Mouse (Mus musculus) embryonic facial prominence, embryonic 11.5 days (tissue): Measurements from ENCODE around the gene Szrd1. TPM values are rescaled to one million over a fixed set of nuclear protein-coding genes. Genes with fewer than 3 reads are reported as not detected.

Source experiments
- ATAC-seq: fragments of 200-750 bp; cut with Nextera tagmentation; replicated peaks from 2 replicates; pipeline ENCODE4 v1.8.0; 2017; ENCODE audit warnings: low read depth; ENCODE audit not compliant: insufficient number of reproducible peaks, low FRiP score, low TSS enrichment
- DNase-seq: peaks from one replicate; pipeline ENCODE4 v3.0.0-alpha.2; 2015; ENCODE audit warnings: low spot score
- H3K27ac ChIP-seq: fragments of 300-500 bp; sonication (generic); replicated peaks from 2 replicates; pipeline ENCODE4 v1.5.1; 2014; ENCODE audit warnings: mild to moderate bottlenecking, low read depth, low read length, control low read depth
- H3K27me3 ChIP-seq: fragments of 300-500 bp; sonication (generic); 2 replicates; pipeline ENCODE4 v1.6.1; 2014; ENCODE audit warnings: mild to moderate bottlenecking, low read length, moderate library complexity, mixed read lengths; ENCODE audit not compliant: control insufficient read depth, insufficient read depth
- H3K36me3 ChIP-seq: fragments of 300-500 bp; sonication (generic); replicated peaks from 2 replicates; pipeline ENCODE4 v1.6.1; 2014; ENCODE audit warnings: low read depth, mild to moderate bottlenecking, low read length, moderate library complexity, mixed read lengths; ENCODE audit not compliant: control insufficient read depth, insufficient read depth
- H3K4me1 ChIP-seq: fragments of 300-500 bp; sonication (generic); 2 replicates; pipeline ENCODE4 v1.6.1; 2014; ENCODE audit warnings: low read length, mixed read lengths; ENCODE audit not compliant: control insufficient read depth, insufficient read depth
- H3K4me2 ChIP-seq: fragments of 300-500 bp; sonication (generic); 2 replicates; pipeline ENCODE4 v1.6.1; 2014; ENCODE audit warnings: low read depth, mild to moderate bottlenecking, control low read depth, low read length, moderate library complexity
- H3K4me3 ChIP-seq: fragments of 300-500 bp; sonication (generic); 2 replicates; pipeline ENCODE4 v1.5.1; 2014; ENCODE audit warnings: low read depth, low read length, control low read depth
- H3K9ac ChIP-seq: fragments of 300-500 bp; sonication (generic); replicated peaks from 2 replicates; pipeline ENCODE4 v1.6.1; 2014; ENCODE audit warnings: mild to moderate bottlenecking, control low read depth, low read length
- H3K9me3 ChIP-seq: fragments of 300-500 bp; sonication (generic); replicated peaks from 2 replicates; pipeline ENCODE4 v1.6.1; 2016; ENCODE audit warnings: mild to moderate bottlenecking, low read length, inconsistent platforms, mixed read lengths; ENCODE audit not compliant: control insufficient read depth
- WGBS: fragments of 180-500 bp; shearing (Covaris S2); extraction: QIAGEN DNeasy Blood & Tissue Kit; methylation state at CpG from one replicate; pipeline ENCODE4 v1.1.7; 2014; 5-methylcytosine and 5-hydroxymethylcytosine counted together
- polyA plus RNA-seq: library from polyadenylated mRNA; unstranded; fragments of >200 nt; fragmentation: Nextera tagmentation; extraction: Ambion mirVana; gene quantifications from 2 replicates; pipeline ENCODE4 v1.2.1, GENCODE M21; 2014

The Szrd1 gene
- polyA plus RNA-seq, 1 experiment from 2014 or later = 36.6 TPM

GRCm38 (mm10) chr4:141159666-141160065 lies 20.1 kb upstream of the Szrd1 start:
- no peaks in the 10 kb centered on the region; the same call in 1 of the 2 replicates for H3K4me1 ChIP-seq
- peak; percentile 7 for DNase-seq
- H3K9ac ChIP-seq = no peak overlapping the region
- H3K27me3 ChIP-seq = no peaks in the 10 kb centered on the region
- WGBS = 52% methylated on average over 5 of the region's 5 CpGs
- no peak overlapping the region for H3K27ac ChIP-seq
- H3K4me3 ChIP-seq = no peak overlapping the region
- no peaks in the 10 kb centered on the region for H3K36me3 ChIP-seq
- no peak overlapping the region for H3K4me2 ChIP-seq
- no peak for ATAC-seq
- H3K9me3 ChIP-seq = no peaks in the 10 kb centered on the region; the same call in 1 of the 2 replicates

- WGBS = 50% methylated on average over 11 of the region's 11 CpGs
- Histone ChIP-seq H3K27ac (no peak overlapping the region), H3K9ac (no peak overlapping the region), H3K4me1 (no peaks in the 10 kb centered on the region; the same call in 1 of the 2 replicates), H3K4me3 (no peak overlapping the region), H3K9me3 (no peaks in the 10 kb centered on the region), H3K27me3 (no peaks in the 10 kb centered on the region), H3K4me2 (no peak overlapping the region), H3K36me3 (no peaks in the 10 kb centered on the region)
- no peak for DNase-seq
- 0 out of 2 replicates have a peak, but pooled peaks have one; percentile 9 for ATAC-seq
Observed at GRCm38 (mm10) chr4:141159093-141159492, 19.5 kb upstream of the Szrd1 start.

GRCm38 (mm10) chr4:141158609-141159008 lies 19.0 kb upstream of the Szrd1 start:
- H3K4me2 ChIP-seq = no peak overlapping the region
- H3K4me3 ChIP-seq = no peak overlapping the region
- no peaks in the 10 kb centered on the region; the same call in 1 of the 2 replicates for H3K4me1 ChIP-seq
- no peak overlapping the region for H3K9ac ChIP-seq
- DNase-seq = no peak
- no peaks in the 10 kb centered on the region for H3K36me3 ChIP-seq
- 86% methylated on average over 2 of the region's 2 CpGs for WGBS
- H3K27me3 ChIP-seq = no peaks in the 10 kb centered on the region
- H3K9me3 ChIP-seq = no peaks in the 10 kb centered on the region
- no peak overlapping the region for H3K27ac ChIP-seq
- no peak for ATAC-seq

- DNase-seq = no peak
- H3K4me2 ChIP-seq = no peak overlapping the region
- no peak overlapping the region for H3K4me3 ChIP-seq
- no peaks in the 10 kb centered on the region; the same call in 1 of the 2 replicates for H3K4me1 ChIP-seq
- H3K36me3 ChIP-seq = no peaks in the 10 kb centered on the region
- no peaks in the 10 kb centered on the region for H3K9me3 ChIP-seq
- no peak overlapping the region for H3K9ac ChIP-seq
- 85% methylated on average over 4 of the region's 4 CpGs for WGBS
- no peak for ATAC-seq
- H3K27ac ChIP-seq = no peak overlapping the region
- no peaks in the 10 kb centered on the region for H3K27me3 ChIP-seq
Observed at GRCm38 (mm10) chr4:141157485-141157884, 17.9 kb upstream of the Szrd1 start.

GRCm38 (mm10) chr4:141149116-141149515 lies 9.5 kb upstream of the Szrd1 start:
- Histone ChIP-seq H3K9me3 (no peaks in the 10 kb centered on the region), H3K4me1 (no peaks in the 10 kb centered on the region), H3K9ac (peak overlapping the region; percentile 96), H3K36me3 (no peaks in the 10 kb centered on the region), H3K4me2 (peak overlapping the region; percentile 65), H3K27me3 (no peaks in the 10 kb centered on the region), H3K4me3 (peak overlapping the region; percentile 95), H3K27ac (no peak overlapping the region)
- no peak for ATAC-seq
- WGBS = 39% methylated on average over 7 of the region's 7 CpGs
- DNase-seq = no peak

- Histone ChIP-seq H3K9ac (peak overlapping the region; percentile 96), H3K4me2 (peak overlapping the region; percentile 65), H3K27me3 (no peaks in the 10 kb centered on the region), H3K36me3 (no peaks in the 10 kb centered on the region), H3K9me3 (no peaks in the 10 kb centered on the region), H3K4me1 (no peaks in the 10 kb centered on the region), H3K4me3 (peak overlapping the region; percentile 95), H3K27ac (peak overlapping the region; percentile 57)
- under 1% methylated on average over 66 of the region's 66 CpGs for WGBS
- ATAC-seq (peak; percentile 82), DNase-seq (peak; percentile 47)
Observed at GRCm38 (mm10) chr4:141148009-141148801, 8.6 kb upstream of the Szrd1 start.

GRCm38 (mm10) chr4:141147112-141148008 lies 7.8 kb upstream of the Szrd1 start, which contains the start of gene Fbxo42:
Gene Fbxo42 (plus strand): TSS chr4:141147913.
- WGBS = 8% methylated on average over 58 of the region's 58 CpGs
- peak within 1 kb of the TSS; percentile 95 for H3K4me3 ChIP-seq
- no peaks in the 10 kb centered on the region for H3K4me1 ChIP-seq
- peak within 1 kb of the TSS; percentile 96 for H3K9ac ChIP-seq
- no peaks in the 10 kb centered on the region for H3K9me3 ChIP-seq
- peak; percentile 55 for ATAC-seq
- H3K27ac ChIP-seq = peak within 1 kb of the TSS; percentile 57
- no peaks in the 10 kb centered on the region for H3K27me3 ChIP-seq
- peak within 1 kb of the TSS; percentile 65 for H3K4me2 ChIP-seq
- peak; percentile 96 for DNase-seq
- no peaks in the 10 kb centered on the region for H3K36me3 ChIP-seq
